Mouse (Mus musculus) adrenal gland, adult 8-10 months (tissue): Measurements from ENCODE around the gene Leng9. TPM values are rescaled to one million over a fixed set of nuclear protein-coding genes. Genes with fewer than 3 reads are reported as not detected.
A peak's percentile ranks its signal among the peaks of the same experiment; 100 is the strongest.
"Not testable (repeated sequence)": the region's sequence is repeated elsewhere in the genome, so short reads cannot be mapped to it uniquely, and the experiment has no call there.

Source experiments
- DNase-seq: peaks from one replicate; pipeline ENCODE4 v3.0.0; 2022
- total RNA-seq, 4 experiments: library from RNA; stranded (reverse); gene quantifications; 2 replicates each; pipeline ENCODE4 v1.2.4; 2022

Leng9 gene
- 10 to 100 TPM in 3 of 4 experiments, 1 to 10 TPM in 1; 9.7 to 13.0 (median 11.5) TPM for total RNA-seq

GRCm38 (mm10) chr7:4150059-4150541 is at the start of gene Leng9:
TSS of gene Leng9 (minus strand) at chr7:4150374.
- peak; percentile 47 for DNase-seq

GRCm38 (mm10) chr7:4178438-4178837 is 28.3 kb upstream of the Leng9 start:
- peak; percentile 43 for DNase-seq

- no peak for DNase-seq
Measured at GRCm38 (mm10) chr7:4170193-4170938, 20.2 kb upstream of the Leng9 start.

- no peak for DNase-seq
Measured at GRCm38 (mm10) chr7:4167098-4167497, 16.9 kb upstream of the Leng9 start.

- no peak for DNase-seq
Measured at GRCm38 (mm10) chr7:4165286-4165685, 15.1 kb upstream of the Leng9 start.

GRCm38 (mm10) chr7:4164090-4164910 is 14.1 kb upstream of the Leng9 start, which contains the start of gene Cdc42ep5:
TSS of gene Cdc42ep5 (minus strand) at chr7:4164860.
- DNase-seq: peak; percentile 65

- DNase-seq: no peak
Measured at GRCm38 (mm10) chr7:4163571-4164072, 13.4 kb upstream of the Leng9 start.

- DNase-seq: not testable (repeated sequence)
Measured at GRCm38 (mm10) chr7:4161596-4161995, 11.4 kb upstream of the Leng9 start.

GRCm38 (mm10) chr7:4154976-4155375 is 4.8 kb upstream of the Leng9 start:
- DNase-seq: no peak

GRCm38 (mm10) chr7:4154356-4154755 is 4.2 kb upstream of the Leng9 start:
- no peak for DNase-seq

- DNase-seq: peak; percentile 45
Measured at GRCm38 (mm10) chr7:4151241-4151640, 1.1 kb upstream of the Leng9 start.

- DNase-seq: peak; percentile 87
Measured at GRCm38 (mm10) chr7:4150811-4151221, 642 bp upstream of the Leng9 start.

GRCm38 (mm10) chr7:4149209-4150054 is 742 bp downstream of the Leng9 start:
- DNase-seq: peak; percentile 81

GRCm38 (mm10) chr7:4148341-4149208 is 1.6 kb downstream of the Leng9 start:
- DNase-seq: no peak

- no peak for DNase-seq
Measured at GRCm38 (mm10) chr7:4147836-4148235, 2.3 kb downstream of the Leng9 start.

- no peak for DNase-seq
Measured at GRCm38 (mm10) chr7:4147371-4147770, 2.8 kb downstream of the Leng9 start.

- DNase-seq: no peak
Measured at GRCm38 (mm10) chr7:4146241-4147180, 3.7 kb downstream of the Leng9 start.

GRCm38 (mm10) chr7:4145552-4146190 is 4.5 kb downstream of the Leng9 start:
- peak; percentile 77 for DNase-seq
